Mouse (Mus musculus): ENCODE results near the gene Atf6b. TPM values are rescaled to one million over a fixed set of nuclear protein-coding genes. Genes with fewer than 3 reads are reported as not detected.

The Atf6b gene
- polyA plus RNA-seq, 1 experiment from 2014 or later: 125 TPM

DNA sequence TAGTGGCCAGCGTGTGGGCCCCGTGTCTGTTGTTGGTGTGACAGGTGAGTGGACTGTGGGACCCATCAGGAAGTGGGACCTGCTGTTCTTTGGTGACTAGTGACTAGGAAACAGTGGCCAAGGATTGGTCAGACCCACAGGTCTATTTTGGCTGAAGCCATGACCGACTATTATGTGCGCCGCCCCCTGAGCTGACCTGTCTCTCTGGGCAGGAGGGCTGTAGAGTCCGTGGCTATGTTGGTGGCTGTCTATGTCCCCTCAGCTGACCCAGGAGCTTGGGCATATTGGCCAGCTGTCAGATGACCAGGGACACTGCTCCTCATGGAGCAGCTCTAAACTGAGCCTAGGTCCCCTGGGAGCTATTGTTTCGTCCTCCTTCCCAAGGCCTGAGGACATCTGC lies 41.9 kb downstream of the Atf6b start:
- ATAC-seq (replicated peaks): no peak
- 92% methylated on average over 7 of the region's 7 CpGs for WGBS
- Histone ChIP-seq H3K9me3 (no peaks in the 10 kb centered on the region), H3K27me3 (replicated peaks) (no peaks in the 10 kb centered on the region), H3K4me3 (no peak overlapping the region), H3K4me2 (no peak overlapping the region), H3K4me1 (no peaks in the 10 kb centered on the region), H3K36me3 (replicated peaks) (no peaks in the 10 kb centered on the region), H3K9ac (no peak overlapping the region), H3K27ac (no peak overlapping the region)

DNA sequence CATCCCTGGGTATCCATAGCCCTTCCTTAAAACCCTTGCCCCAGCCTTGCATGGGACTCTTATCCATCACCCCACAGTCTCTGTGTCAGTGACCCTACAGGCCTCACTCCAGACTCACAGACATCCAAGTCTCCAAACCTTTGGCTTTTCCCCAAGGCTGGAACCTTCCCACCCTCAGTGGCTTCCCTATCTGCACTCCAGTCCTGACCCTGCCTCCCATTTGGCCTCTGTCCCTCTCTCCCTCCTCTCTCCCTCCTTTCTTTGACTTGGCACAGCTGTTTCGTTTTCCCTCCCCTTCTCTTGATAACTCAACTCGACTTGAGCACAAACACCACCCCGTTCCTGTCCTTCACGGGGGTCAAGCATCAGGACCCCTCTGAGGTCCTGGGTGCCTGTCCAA lies 43.5 kb downstream of the Atf6b start:
- H3K36me3 ChIP-seq (replicated peaks): no peaks in the 10 kb centered on the region
- no peaks in the 10 kb centered on the region for H3K27me3 ChIP-seq (replicated peaks)
- H3K9me3 ChIP-seq: no peaks in the 10 kb centered on the region
- no peak for ATAC-seq (replicated peaks)
- 79% methylated on average over 4 of the region's 4 CpGs for WGBS
- H3K4me3 ChIP-seq: no peak overlapping the region
- no peaks in the 10 kb centered on the region for H3K4me1 ChIP-seq
- no peak overlapping the region for H3K4me2 ChIP-seq
- no peak overlapping the region for H3K9ac ChIP-seq
- H3K27ac ChIP-seq: no peak overlapping the region

DNA sequence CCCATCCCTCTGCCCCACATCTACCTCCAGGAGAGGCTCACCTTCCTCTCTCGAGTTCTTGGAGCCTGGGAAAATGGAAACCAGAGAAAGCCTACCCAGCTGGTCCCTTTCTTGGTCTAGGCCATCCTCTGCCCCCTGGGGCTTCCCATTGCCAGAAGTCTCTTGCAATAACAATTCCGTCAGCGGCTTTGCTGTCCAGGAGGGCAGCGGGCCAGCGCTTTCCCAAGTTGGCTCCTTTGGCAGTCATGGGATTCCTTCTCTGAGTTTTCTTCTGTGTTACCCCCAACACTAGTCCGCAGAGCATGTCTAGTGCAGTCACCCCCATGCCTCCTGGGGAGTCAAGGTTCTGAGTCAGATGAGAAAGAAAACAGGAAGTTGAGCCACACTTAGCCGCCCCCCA lies 46.0 kb downstream of the Atf6b start:
- no peak for ATAC-seq (replicated peaks)
- WGBS: 68% methylated on average over 7 of the region's 7 CpGs

DNA sequence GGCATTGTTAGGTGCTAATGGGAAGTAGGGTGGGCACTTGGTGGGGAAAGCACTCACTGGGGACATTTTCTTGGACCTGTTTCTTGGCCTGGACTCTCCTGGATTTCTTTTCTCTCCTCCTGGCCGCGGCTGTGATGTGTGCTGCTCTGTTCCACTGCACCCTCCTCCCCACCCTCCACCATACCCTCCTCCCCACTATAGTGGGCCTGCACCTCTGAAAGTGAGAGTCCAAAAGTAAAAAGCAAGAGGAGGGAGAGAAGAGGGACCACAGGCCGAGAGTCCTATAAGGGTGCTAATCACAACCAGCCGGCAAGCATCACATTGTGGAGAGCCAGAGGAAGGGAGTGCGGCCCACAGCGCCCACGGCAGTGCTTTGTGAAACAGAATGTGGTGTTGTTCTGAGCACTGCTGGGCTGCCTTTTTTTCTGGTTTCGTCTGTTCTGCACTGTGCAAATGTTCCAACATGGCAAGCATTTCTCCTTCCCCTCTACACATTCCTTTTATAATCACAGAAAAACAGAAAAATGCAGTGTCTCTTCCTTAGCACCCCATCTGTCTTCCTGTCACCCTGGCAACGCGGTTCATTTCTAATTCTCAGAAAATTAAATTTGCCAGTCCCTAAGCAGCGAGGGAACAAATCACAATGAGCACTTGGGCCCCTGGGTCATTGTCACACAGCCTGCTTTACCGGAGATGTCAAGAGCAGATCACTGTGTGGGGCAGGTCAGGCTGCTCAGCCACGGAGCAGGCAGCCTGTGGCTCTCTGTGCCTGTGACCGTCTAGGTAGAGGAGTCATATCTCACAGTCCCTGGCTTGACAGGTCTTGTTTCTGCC lies 52.8 kb downstream of the Atf6b start:
- H3K36me3 ChIP-seq (replicated peaks): no peaks in the 10 kb centered on the region
- 40% methylated on average over 14 of the region's 14 CpGs for WGBS
- no peak overlapping the region for H3K4me3 ChIP-seq
- H3K4me2 ChIP-seq: no peak overlapping the region
- H3K9me3 ChIP-seq: no peaks in the 10 kb centered on the region
- peaks cover 5% of the 10 kb centered on the region for H3K4me1 ChIP-seq
- peak overlapping the region; percentile 58 for H3K27ac ChIP-seq
- H3K27me3 ChIP-seq (replicated peaks): no peaks in the 10 kb centered on the region
- peak; percentile 30; the same call in 1 of the 2 replicates for ATAC-seq (replicated peaks)
- no peak overlapping the region for H3K9ac ChIP-seq

More for the DNA sequence above, 46.0 kb downstream of the Atf6b start:
- Histone ChIP-seq H3K27ac (no peak overlapping the region), H3K4me2 (no peak overlapping the region), H3K27me3 (replicated peaks) (no peaks in the 10 kb centered on the region), H3K4me3 (no peak overlapping the region), H3K4me1 (no peaks in the 10 kb centered on the region), H3K9me3 (no peaks in the 10 kb centered on the region), H3K36me3 (replicated peaks) (no peaks in the 10 kb centered on the region), H3K9ac (no peak overlapping the region)

- no peak overlapping the region for H3K4me3 ChIP-seq
Measured at GRCm38 (mm10) chr17:34700671-34701071, 53.7 kb downstream of the Atf6b start.

More at GRCm38 (mm10) chr17:34700671-34701071, 53.7 kb downstream of the Atf6b start:
- H3K27me3 ChIP-seq (replicated peaks): no peaks in the 10 kb centered on the region
- no peak overlapping the region for H3K4me2 ChIP-seq
- peaks cover 5% of the 10 kb centered on the region for H3K4me1 ChIP-seq
- H3K9ac ChIP-seq: no peak overlapping the region
- H3K27ac ChIP-seq: no peak overlapping the region; the same call in 1 of the 2 replicates
- no peaks in the 10 kb centered on the region for H3K9me3 ChIP-seq
- no peaks in the 10 kb centered on the region for H3K36me3 ChIP-seq (replicated peaks)
- WGBS: 61% methylated on average over 2 of the region's 2 CpGs
- ATAC-seq (replicated peaks): no peak

Other genes with a start within 250 kb of the Atf6b start
- 5.8 and 7.1 TPM in 2 replicates for gene BC051142, start 248.3 kb upstream of the Atf6b start, polyA plus RNA-seq (2015; fragmentation: Nextera tagmentation; extraction: Ambion mirVana)
- gene Btnl4, start 169.8 kb upstream of the Atf6b start, polyA plus RNA-seq (2015; fragmentation: Nextera tagmentation; extraction: Ambion mirVana): not detected in 2 replicates
- gene Btnl6, start 129.8 kb upstream of the Atf6b start, polyA plus RNA-seq (2015; fragmentation: Nextera tagmentation; extraction: Ambion mirVana): not detected in 2 replicates
- 7.2 and 11.8 TPM in 2 replicates for gene Notch4, start 82.9 kb upstream of the Atf6b start, polyA plus RNA-seq (2015; fragmentation: Nextera tagmentation; extraction: Ambion mirVana)
- 3.8 and 5.1 TPM in 2 replicates for gene Gpsm3, start 57.3 kb upstream of the Atf6b start, polyA plus RNA-seq (2015; fragmentation: Nextera tagmentation; extraction: Ambion mirVana)
- 10.2 and 10.7 TPM in 2 replicates for gene Pbx2, start 55.9 kb upstream of the Atf6b start, polyA plus RNA-seq (2015; fragmentation: Nextera tagmentation; extraction: Ambion mirVana)
- 1.7 and 1.8 TPM in 2 replicates for gene Ager, start 49.3 kb upstream of the Atf6b start, polyA plus RNA-seq (2015; fragmentation: Nextera tagmentation; extraction: Ambion mirVana)
- 306 and 313 TPM in 2 replicates for gene Rnf5, start 43.5 kb upstream of the Atf6b start, polyA plus RNA-seq (2015; fragmentation: Nextera tagmentation; extraction: Ambion mirVana)
- 128 and 130 TPM in 2 replicates for gene Agpat1, start 42.9 kb upstream of the Atf6b start, polyA plus RNA-seq (2015; fragmentation: Nextera tagmentation; extraction: Ambion mirVana)
- gene Egfl8, start 31.2 kb upstream of the Atf6b start, polyA plus RNA-seq (2015; fragmentation: Nextera tagmentation; extraction: Ambion mirVana): 9.2 and 10.3 TPM in 2 replicates
- gene Ppt2, start 18.6 kb upstream of the Atf6b start, polyA plus RNA-seq (2015; fragmentation: Nextera tagmentation; extraction: Ambion mirVana): 20.0 and 20.9 TPM in 2 replicates
- gene Prrt1, start 17.6 kb upstream of the Atf6b start, polyA plus RNA-seq (2015; fragmentation: Nextera tagmentation; extraction: Ambion mirVana): 10.7 and 10.8 TPM in 2 replicates
- 14.6 and 16.0 TPM in 2 replicates for gene Fkbpl, start 2.4 kb upstream of the Atf6b start, polyA plus RNA-seq (2015; fragmentation: Nextera tagmentation; extraction: Ambion mirVana)
- gene Tnxb, start 23.4 kb downstream of the Atf6b start, polyA plus RNA-seq (2015; fragmentation: Nextera tagmentation; extraction: Ambion mirVana): 0.18 and 0.24 TPM in 2 replicates
- 0.22 TPM in 2 replicates for gene C4b, start 96.7 kb downstream of the Atf6b start, polyA plus RNA-seq (2015; fragmentation: Nextera tagmentation; extraction: Ambion mirVana)
- not detected in 2 replicates for gene Cyp21a1, start 157.4 kb downstream of the Atf6b start, polyA plus RNA-seq (2015; fragmentation: Nextera tagmentation; extraction: Ambion mirVana)
- gene Stk19, start 189.8 kb downstream of the Atf6b start, polyA plus RNA-seq (2015; fragmentation: Nextera tagmentation; extraction: Ambion mirVana): 41.2 and 50.4 TPM in 2 replicates
- gene Dxo, start 189.9 kb downstream of the Atf6b start, polyA plus RNA-seq (2015; fragmentation: Nextera tagmentation; extraction: Ambion mirVana): 75.0 and 79.1 TPM in 2 replicates
- gene Skiv2l, start 203.1 kb downstream of the Atf6b start, polyA plus RNA-seq (2015; fragmentation: Nextera tagmentation; extraction: Ambion mirVana): 67.4 and 73.8 TPM in 2 replicates
- 76.3 and 82.3 TPM in 2 replicates for gene Nelfe, start 203.2 kb downstream of the Atf6b start, polyA plus RNA-seq (2015; fragmentation: Nextera tagmentation; extraction: Ambion mirVana)
- 2.6 and 3.3 TPM in 2 replicates for gene Cfb, start 215.4 kb downstream of the Atf6b start, polyA plus RNA-seq (2015; fragmentation: Nextera tagmentation; extraction: Ambion mirVana)
- 17.4 and 17.5 TPM in 2 replicates for gene Zbtb12, start 232.3 kb downstream of the Atf6b start, polyA plus RNA-seq (2015; fragmentation: Nextera tagmentation; extraction: Ambion mirVana)
- 0.18 TPM in 1 of 2 replicates, not detected in the other for gene Gm20547, start 234.9 kb downstream of the Atf6b start, polyA plus RNA-seq (2015; fragmentation: Nextera tagmentation; extraction: Ambion mirVana)

Measured in midbrain, embryonic 15.5 days (tissue).